Comparison of ENCODE assay signal across 42 mouse cellular contexts in the genomic region with DNA sequence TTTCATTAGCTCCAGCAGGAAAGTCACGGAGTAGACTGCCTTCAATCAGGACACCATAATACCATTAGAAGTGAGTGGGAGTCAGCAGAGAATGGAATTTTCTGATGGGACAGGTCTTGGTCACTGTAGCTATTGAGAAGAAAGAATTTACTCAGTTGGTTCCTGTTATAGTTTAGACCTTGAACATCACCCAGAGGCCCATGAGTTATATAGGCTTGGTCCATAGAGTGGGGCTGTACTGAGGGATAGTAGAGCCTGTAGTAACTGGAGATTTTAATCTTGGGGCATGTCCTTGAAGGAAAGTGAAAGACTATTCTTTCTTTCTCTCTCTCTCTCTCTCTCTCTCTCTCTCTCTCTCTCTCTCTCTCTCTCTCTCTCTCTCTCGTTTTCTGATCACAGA. TPM values are rescaled to one million over a fixed set of nuclear protein-coding genes. Genes with fewer than 3 reads are reported as not detected.
"Had no signal": no experiment of that assay in that cellular context is flagged by ENCODE, and none has a peak within 500 bp of the region (broad histone marks: within the 10 kb centered on the region; RNA-seq: fewer than 3 reads in every experiment).

No protein-coding gene starts in this region.

- H3K4me1 ChIP-seq: heart, embryonic 15.5 days; hindbrain, embryonic 10.5 days; hindbrain, embryonic 12.5 days; kidney, embryonic 15.5 days; limb, embryonic 15.5 days had no signal

- H3K36me3 ChIP-seq: heart, embryonic 13.5 days; heart, embryonic 15.5 days; hindbrain, embryonic 10.5 days; hindbrain, embryonic 12.5 days; kidney, embryonic 15.5 days; limb, embryonic 13.5 days; limb, embryonic 15.5 days; liver, embryonic 12.5 days had no signal

- H3K9ac ChIP-seq: heart, embryonic 13.5 days; heart, embryonic 15.5 days; hindbrain, embryonic 12.5 days; hindbrain, embryonic 14.5 days; kidney, embryonic 15.5 days; limb, embryonic 13.5 days; limb, embryonic 15.5 days; liver, embryonic 12.5 days; liver, embryonic 14.5 days had no signal

- H3K4me2 ChIP-seq: heart, embryonic 13.5 days; heart, embryonic 15.5 days; hindbrain, embryonic 12.5 days; hindbrain, embryonic 14.5 days; kidney, embryonic 15.5 days; limb, embryonic 13.5 days; limb, embryonic 15.5 days had no signal

- ATAC-seq: hindbrain, embryonic 16.5 days; inflammation-experienced regulatory T-cells, adult 6 months; liver, embryonic 12.5 days had no signal

- H3K27ac ChIP-seq: gastrocnemius, adult 2 months; heart, adult 2 months; heart, embryonic 13.5 days; heart, embryonic 15.5 days; hindbrain, embryonic 10.5 days; hindbrain, embryonic 12.5 days; hindbrain, embryonic 14.5 days; kidney, embryonic 15.5 days; kidney, postnatal 0 days; limb, embryonic 13.5 days; limb, embryonic 15.5 days; liver, embryonic 12.5 days; liver, embryonic 14.5 days had no signal

- DNase-seq: gastrocnemius, adult 2 months; gastrocnemius, postnatal 10 days; gastrocnemius, postnatal 25 days; heart, adult 2 months; heart, postnatal 14 days; heart, postnatal 36 days; kidney, adult 11 months; kidney, adult 2 months; kidney, adult 9 months; kidney, postnatal 14 days; kidney, postnatal 36 days; layer of hippocampus, adult 9-11 months; layer of hippocampus, postnatal 36 days; left cerebral cortex, postnatal 4 days had no signal

- H3K9me3 ChIP-seq: heart, embryonic 15.5 days; hindbrain, embryonic 12.5 days; kidney, embryonic 15.5 days; limb, embryonic 15.5 days; liver, embryonic 12.5 days had no signal

- H3K4me3 ChIP-seq: gastrocnemius, adult 2 months; heart, adult 2 months; heart, embryonic 13.5 days; heart, embryonic 15.5 days; hindbrain, embryonic 10.5 days; hindbrain, embryonic 12.5 days; kidney, embryonic 15.5 days; limb, embryonic 13.5 days; limb, embryonic 15.5 days; liver, embryonic 12.5 days had no signal

- H3K27me3 ChIP-seq: heart, embryonic 13.5 days; heart, embryonic 15.5 days; hindbrain, embryonic 12.5 days; kidney, embryonic 15.5 days; limb, embryonic 13.5 days; limb, embryonic 15.5 days; liver, embryonic 12.5 days had no signal

RNA-seq across cellular contexts. Expression of gene Gm10322, which starts 28.8 kb away (rescaled TPM):
- total RNA-seq: gastrocnemius, adult 2 months; gastrocnemius, postnatal 10 days; gastrocnemius, postnatal 25 days; gastrocnemius, postnatal 4 days; granulocyte monocyte progenitor cell, adult 5-6 weeks; heart, adult 2 months; heart, postnatal 14 days; heart, postnatal 36 days; layer of hippocampus, adult 18-20 months; layer of hippocampus, adult 8-10 months; layer of hippocampus, postnatal 14 days; layer of hippocampus, postnatal 36 days; left cerebral cortex, adult 18-20 months; left cerebral cortex, adult 8-10 months; left cerebral cortex, postnatal 10 days; left cerebral cortex, postnatal 25 days; left cerebral cortex, postnatal 4 days; liver, adult 2 months had no signal
- polyA plus RNA-seq: frontal cortex, adult 2 months; heart, adult 2 months; heart, embryonic 13.5 days; heart, embryonic 15.5 days; heart, postnatal 0 days; hindbrain, embryonic 10.5 days; hindbrain, embryonic 12.5 days; hindbrain, embryonic 14.5 days; hindbrain, embryonic 16.5 days; inflammation-experienced regulatory T-cells, adult 6 months; kidney, adult 2 months; kidney, embryonic 15.5 days; large intestine, adult 2 months; limb, embryonic 11.5 days; limb, embryonic 13.5 days; limb, embryonic 15.5 days; liver, adult 2 months; liver, embryonic 12.5 days; liver, embryonic 14.5 days; liver, embryonic 16.5 days had no signal
